In the genomic region with DNA sequence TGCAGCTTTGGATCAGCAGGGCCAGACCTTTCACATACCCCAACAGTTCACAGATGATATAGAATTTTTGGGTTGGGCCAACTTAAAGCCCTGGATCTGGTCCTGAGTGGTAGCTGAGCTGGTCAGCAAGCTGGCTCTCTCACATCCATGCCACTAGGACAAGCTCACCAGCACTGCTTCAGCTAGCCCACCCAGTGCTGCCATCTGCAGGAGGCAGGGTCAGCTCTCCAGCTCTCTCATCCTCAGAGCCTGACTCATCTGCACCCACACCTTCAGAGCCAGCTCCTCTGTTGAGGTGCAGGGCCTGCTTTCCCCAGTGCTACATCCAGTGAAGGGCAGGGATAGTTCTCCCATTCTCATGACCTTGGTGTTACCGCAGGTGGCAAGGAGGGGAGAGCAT, we compare ENCODE assay signal across 9 mouse cellular contexts. TPM values are rescaled to one million over a fixed set of nuclear protein-coding genes. Genes with fewer than 3 reads are reported as not detected.
DNase-seq lines count a peak whose midpoint lies in the region; ATAC-seq and TF ChIP-seq lines count a peak whose summit lies in the region.
"Had no signal": no experiment of that assay in that cellular context is flagged by ENCODE, and none has a peak within 500 bp of the region (broad histone marks: within the 10 kb centered on the region; RNA-seq: fewer than 3 reads in every experiment).

No protein-coding gene starts in this region.

- no peak overlapping the region for H3K27ac ChIP-seq in hindbrain, postnatal 0 days
- H3K27ac ChIP-seq in hindbrain, embryonic 16.5 days (ENCODE audit: low read depth, low read length): no peak overlapping the region

- H3K4me2 ChIP-seq in hindbrain, postnatal 0 days (ENCODE audit: low read depth, low read length): no peak overlapping the region
- no peak overlapping the region for H3K4me2 ChIP-seq in hindbrain, embryonic 16.5 days (ENCODE audit: low read length)

- no peaks in the 10 kb centered on the region for H3K9me3 ChIP-seq in hindbrain, postnatal 0 days (ENCODE audit: low read length)
- H3K9me3 ChIP-seq in hindbrain, embryonic 16.5 days (ENCODE audit: control insufficient read depth, low read length): no peaks in the 10 kb centered on the region

- DNase-seq in hindbrain, postnatal 0 days (ENCODE audit: low spot score): peak; percentile 42
- peak; percentile 39 for DNase-seq in urinary bladder, postnatal 14 days (ENCODE audit: low spot score)
- DNase-seq in urinary bladder, postnatal 36 days (ENCODE audit: low spot score in 2 of 2): no peak
- peak; percentile 60 to 68 for DNase-seq in kidney, postnatal 4 days
- no peak for DNase-seq in spleen, postnatal 14 days (ENCODE audit: low spot score in 2 of 2)

- TF ChIP-seq CTCF in hindbrain, postnatal 0 days (IDR thresholded peaks at IDR 0.05; ENCODE audit: low read depth): peak; percentile 63

- ATAC-seq in hindbrain, postnatal 0 days: 0 out of 2 replicates have a peak, but pooled peaks have one; percentile 32
- ATAC-seq in hindbrain, embryonic 16.5 days: no peak
- ATAC-seq in inflammation-experienced regulatory T-cells, adult 6 months: no peak
- ATAC-seq in cerebellum, adult (ENCODE audit: insufficient number of reproducible peaks, low FRiP score, low TSS enrichment): no peak

- WGBS in hindbrain, postnatal 0 days: 53% methylated on average over 1 of the region's 1 CpGs
- WGBS in hindbrain, embryonic 16.5 days: 60% methylated on average over 1 of the region's 1 CpGs

- H3K4me3 ChIP-seq in hindbrain, postnatal 0 days (ENCODE audit: low read length): no peak overlapping the region
- H3K4me3 ChIP-seq in hindbrain, embryonic 16.5 days (ENCODE audit: low read length): no peak overlapping the region

- no peaks in the 10 kb centered on the region for H3K36me3 ChIP-seq in hindbrain, postnatal 0 days (ENCODE audit: insufficient read depth, low read length)
- no peaks in the 10 kb centered on the region for H3K36me3 ChIP-seq in hindbrain, embryonic 16.5 days (ENCODE audit: control insufficient read depth, insufficient read depth, low read length)

- H3K27me3 ChIP-seq in hindbrain, postnatal 0 days (ENCODE audit: insufficient read depth, low read length): no peaks in the 10 kb centered on the region
- H3K27me3 ChIP-seq in hindbrain, embryonic 16.5 days (replicated peaks; ENCODE audit: control insufficient read depth, insufficient read depth, low read length): no peaks in the 10 kb centered on the region

- H3K9ac ChIP-seq in hindbrain, postnatal 0 days (replicated peaks; ENCODE audit: low read length): no peak overlapping the region
- no peak overlapping the region for H3K9ac ChIP-seq in hindbrain, embryonic 16.5 days (ENCODE audit: low read depth, low read length)

- no peaks in the 10 kb centered on the region for H3K4me1 ChIP-seq in hindbrain, postnatal 0 days (ENCODE audit: insufficient read depth, low read length)
- H3K4me1 ChIP-seq in hindbrain, embryonic 16.5 days (ENCODE audit: control insufficient read depth, insufficient read depth, low read depth, low read length): no peaks in the 10 kb centered on the region

RNA-seq across cellular contexts. Expression of a gene that starts 23.6 kb away (rescaled TPM):
- total RNA-seq in hindbrain, postnatal 0 days (2014; rRNA removed): 64.7 and 77.8 TPM in 2 replicates
- 299 and 347 TPM in 2 replicates for polyA plus RNA-seq in hindbrain, postnatal 0 days (2015; fragmentation: Nextera tagmentation; extraction: Ambion mirVana)
- 163 and 189 TPM in 2 replicates for polyA plus RNA-seq in hindbrain, embryonic 16.5 days (2015; fragmentation: Nextera tagmentation; extraction: Ambion mirVana)
- polyA plus RNA-seq in inflammation-experienced regulatory T-cells, adult 6 months (2017; shearing (Covaris generic)): 100 to 1,000 TPM; 215 to 404 (median 344) TPM

RNA-seq across cellular contexts. Expression of a gene that starts 24.7 kb away (rescaled TPM):
- total RNA-seq in hindbrain, postnatal 0 days (2014; rRNA removed): 3.7 and 4.2 TPM in 2 replicates
- 8.1 and 9.3 TPM in 2 replicates for polyA plus RNA-seq in hindbrain, postnatal 0 days (2015; fragmentation: Nextera tagmentation; extraction: Ambion mirVana)
- 6.6 and 7.0 TPM in 2 replicates for polyA plus RNA-seq in hindbrain, embryonic 16.5 days (2015; fragmentation: Nextera tagmentation; extraction: Ambion mirVana)
- under 1 TPM in 1 of 3 experiments, not detected in 2; 0.22 TPM for polyA plus RNA-seq in inflammation-experienced regulatory T-cells, adult 6 months (2017; shearing (Covaris generic))
- polyA plus RNA-seq: small intestine, adult 2 months had no signal

RNA-seq across cellular contexts. Expression of a gene that starts 24.9 kb away (rescaled TPM):
- total RNA-seq in hindbrain, postnatal 0 days (2014; rRNA removed): 5.9 and 13.0 TPM in 2 replicates
- polyA plus RNA-seq in hindbrain, postnatal 0 days (2015; fragmentation: Nextera tagmentation; extraction: Ambion mirVana): 19.9 and 22.7 TPM in 2 replicates
- 14.2 and 15.5 TPM in 2 replicates for polyA plus RNA-seq in hindbrain, embryonic 16.5 days (2015; fragmentation: Nextera tagmentation; extraction: Ambion mirVana)
- not detected for polyA plus RNA-seq in inflammation-experienced regulatory T-cells, adult 6 months (2017; shearing (Covaris generic))
- polyA plus RNA-seq: small intestine, adult 2 months had no signal

RNA-seq across cellular contexts. Expression of a gene that starts 47.7 kb away (rescaled TPM):
- total RNA-seq in hindbrain, postnatal 0 days (2014; rRNA removed): 73.2 and 77.4 TPM in 2 replicates
- 101 and 103 TPM in 2 replicates for polyA plus RNA-seq in hindbrain, postnatal 0 days (2015; fragmentation: Nextera tagmentation; extraction: Ambion mirVana)
- polyA plus RNA-seq in hindbrain, embryonic 16.5 days (2015; fragmentation: Nextera tagmentation; extraction: Ambion mirVana): 64.0 and 80.0 TPM in 2 replicates
- polyA plus RNA-seq in inflammation-experienced regulatory T-cells, adult 6 months (2017; shearing (Covaris generic)): 1 to 10 TPM in 1 of 3 experiments, under 1 TPM in 1, not detected in 1; 0.65 to 1.1 TPM

RNA-seq across cellular contexts. Expression of a gene that starts 49.4 kb away (rescaled TPM):
- 9.9 and 10.3 TPM in 2 replicates for total RNA-seq in hindbrain, postnatal 0 days (2014; rRNA removed)
- polyA plus RNA-seq in hindbrain, postnatal 0 days (2015; fragmentation: Nextera tagmentation; extraction: Ambion mirVana): 14.5 and 15.0 TPM in 2 replicates
- 12.4 and 14.6 TPM in 2 replicates for polyA plus RNA-seq in hindbrain, embryonic 16.5 days (2015; fragmentation: Nextera tagmentation; extraction: Ambion mirVana)
- polyA plus RNA-seq in inflammation-experienced regulatory T-cells, adult 6 months (2017; shearing (Covaris generic)): 10 to 100 TPM in 2 of 3 experiments, 1 to 10 TPM in 1; 9.4 to 13.1 (median 12.3) TPM

Comparison
In these comparisons a context has a peak if more than half of its experiments do, and no peak if none do; other contexts are left out.
1. DNase-seq: peak in hindbrain, postnatal 0 days (single experiment), urinary bladder, postnatal 14 days (single experiment) and kidney, postnatal 4 days (2 of 2); none in urinary bladder, postnatal 36 days (0 of 2) and spleen, postnatal 14 days (0 of 2).
2. RNA of a gene that starts 24.9 kb away (polyA plus RNA-seq): 19.9 to 22.7 TPM in hindbrain, postnatal 0 days and 14.2 to 15.5 TPM in hindbrain, embryonic 16.5 days; not detected in inflammation-experienced regulatory T-cells, adult 6 months; every median in the first group is over 10 times any median in the second.